Mouse (Mus musculus): Measurements from ENCODE around the gene Nr6a1. TPM values are rescaled to one million over a fixed set of nuclear protein-coding genes. Genes with fewer than 3 reads are reported as not detected.

Nr6a1 gene
- total and polyA plus RNA-seq, 2 experiments = 5.9 to 14.8 TPM

DNA sequence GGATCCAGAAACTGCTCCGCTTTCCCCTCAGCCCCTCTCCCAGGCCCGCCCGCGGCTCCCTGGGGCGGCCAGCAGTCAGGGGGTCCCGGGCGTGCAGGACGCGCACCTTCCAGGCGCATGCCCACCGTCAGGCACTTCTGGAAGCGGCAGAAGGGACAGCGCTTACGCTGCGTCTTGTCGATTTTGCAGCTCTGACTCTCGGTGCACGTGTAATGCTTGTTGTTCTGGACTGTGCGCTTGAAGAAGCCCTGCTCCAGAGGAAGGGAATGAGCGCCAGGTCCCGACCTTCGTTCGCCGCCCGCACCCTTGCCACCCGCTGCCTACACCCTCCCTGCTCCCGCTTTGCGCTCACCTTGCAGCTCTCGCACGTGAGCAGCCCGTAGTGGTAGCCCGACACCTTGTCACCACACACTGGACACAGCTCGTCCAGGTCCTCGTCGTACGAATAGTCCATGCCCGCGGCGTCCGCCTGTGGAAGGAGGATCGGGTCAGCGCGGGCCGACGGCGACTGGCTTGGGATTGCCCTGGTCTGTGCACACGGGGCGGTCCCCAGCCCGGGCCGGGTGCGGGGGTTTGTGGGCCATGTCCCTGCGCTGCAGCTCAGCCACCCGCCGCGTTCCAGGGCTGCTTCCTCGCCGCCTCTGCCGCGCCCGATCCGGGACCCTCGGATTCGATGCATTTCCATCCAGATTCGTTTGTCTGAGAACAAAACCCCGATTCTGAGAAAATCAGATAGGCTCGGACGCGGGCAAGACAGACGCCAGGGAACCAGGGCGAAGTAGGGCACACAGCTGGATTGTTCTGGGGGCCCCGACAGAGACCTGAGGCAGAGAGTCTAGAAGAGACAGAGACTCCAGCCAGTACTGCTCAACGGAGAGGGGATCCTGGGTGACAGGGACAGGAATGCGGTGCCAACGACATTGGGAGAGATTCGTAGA, 216.9 kb downstream of the Nr6a1 start:
- no peaks in the 10 kb centered on the region for H3K36me3 ChIP-seq (ENCODE audit: control insufficient read depth, insufficient read depth, low read length)
- H3K27ac ChIP-seq (replicated peaks; ENCODE audit: insufficient read depth, low read depth, low read length) = no peak overlapping the region
- no peak overlapping the region for H3K9ac ChIP-seq (ENCODE audit: low read depth, low read length)
- peaks cover 29% of the 10 kb centered on the region for H3K27me3 ChIP-seq (ENCODE audit: control insufficient read depth, insufficient read depth, low read length)
- DNase-seq (ENCODE audit: extremely low read depth, low read depth, low spot score) = no peak
- H3K4me3 ChIP-seq (ENCODE audit: insufficient read depth, low read depth, low read length) = peak overlapping the region; percentile 16; the same call in 1 of the 2 replicates
- WGBS = 3% methylated on average over 75 of the region's 75 CpGs
- H3K79me2 ChIP-seq (ENCODE audit: control insufficient read depth, insufficient read depth, low read length) = no peaks in the 10 kb centered on the region
- peaks cover 2% of the 10 kb centered on the region; the same call in 1 of the 2 replicates for H3K4me1 ChIP-seq (ENCODE audit: control insufficient read depth, insufficient read depth, low read length)
- TF ChIP-seq CTCF (IDR thresholded peaks at IDR 0.05; ENCODE audit: low read depth, low read length) (no peak), POLR2A (IDR thresholded peaks at IDR 0.05; ENCODE audit: extremely low read depth, insufficient read depth, low read length) (no peak)

DNA sequence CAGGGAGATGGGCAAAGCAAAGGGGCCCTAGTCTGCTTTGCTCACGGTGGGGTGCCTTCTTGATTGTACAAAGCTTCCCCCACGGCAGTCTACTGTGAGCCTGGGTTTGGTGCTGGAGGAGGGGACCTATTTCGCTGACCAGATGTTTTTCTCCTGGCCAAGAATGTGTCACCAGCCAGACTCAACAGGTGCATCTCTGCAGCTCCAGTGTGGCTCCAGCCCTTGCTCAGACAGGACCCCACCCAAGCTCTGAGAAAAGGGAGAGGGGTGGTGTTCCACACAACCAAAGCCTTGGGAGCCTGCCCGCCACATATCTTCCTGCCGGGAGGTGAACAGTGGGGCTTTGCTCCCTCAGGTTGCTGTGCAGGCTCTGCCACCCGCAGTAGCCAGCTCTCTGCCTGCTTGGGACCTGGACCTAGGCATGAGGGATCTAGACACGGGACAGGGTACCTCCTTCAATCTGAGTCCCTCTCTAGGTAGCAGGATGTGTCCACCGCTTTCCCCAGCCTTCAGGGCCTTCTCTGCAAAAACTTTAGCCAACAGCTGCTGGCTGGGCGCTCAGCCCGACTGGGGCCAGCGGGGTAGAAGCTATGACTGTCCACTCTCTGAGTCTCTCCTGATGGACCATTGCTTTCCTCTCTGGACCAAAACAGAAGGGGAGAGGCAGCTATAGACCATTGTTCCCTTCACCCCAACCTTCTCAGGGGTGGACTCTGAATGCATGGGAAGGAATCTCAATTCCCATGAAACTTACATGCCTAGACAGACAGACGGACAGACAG, 218.4 kb downstream of the Nr6a1 start:
- Histone ChIP-seq H3K9ac (ENCODE audit: low read depth, low read length) (no peak overlapping the region), H3K4me3 (ENCODE audit: insufficient read depth, low read depth, low read length) (no peak overlapping the region), H3K4me1 (ENCODE audit: control insufficient read depth, insufficient read depth, low read length) (peaks cover 2% of the 10 kb centered on the region; the same call in 1 of the 2 replicates), H3K27ac (replicated peaks; ENCODE audit: insufficient read depth, low read depth, low read length) (no peak overlapping the region), H3K27me3 (ENCODE audit: control insufficient read depth, insufficient read depth, low read length) (peaks cover 29% of the 10 kb centered on the region), H3K79me2 (ENCODE audit: control insufficient read depth, insufficient read depth, low read length) (no peaks in the 10 kb centered on the region), H3K36me3 (ENCODE audit: control insufficient read depth, insufficient read depth, low read length) (no peaks in the 10 kb centered on the region)
- WGBS = 36% methylated on average over 12 of the region's 12 CpGs
- TF ChIP-seq POLR2A (IDR thresholded peaks at IDR 0.05; ENCODE audit: extremely low read depth, insufficient read depth, low read length) (no peak), CTCF (IDR thresholded peaks at IDR 0.05; ENCODE audit: low read depth, low read length) (no peak)
- DNase-seq (ENCODE audit: extremely low read depth, low read depth, low spot score) = no peak

DNA sequence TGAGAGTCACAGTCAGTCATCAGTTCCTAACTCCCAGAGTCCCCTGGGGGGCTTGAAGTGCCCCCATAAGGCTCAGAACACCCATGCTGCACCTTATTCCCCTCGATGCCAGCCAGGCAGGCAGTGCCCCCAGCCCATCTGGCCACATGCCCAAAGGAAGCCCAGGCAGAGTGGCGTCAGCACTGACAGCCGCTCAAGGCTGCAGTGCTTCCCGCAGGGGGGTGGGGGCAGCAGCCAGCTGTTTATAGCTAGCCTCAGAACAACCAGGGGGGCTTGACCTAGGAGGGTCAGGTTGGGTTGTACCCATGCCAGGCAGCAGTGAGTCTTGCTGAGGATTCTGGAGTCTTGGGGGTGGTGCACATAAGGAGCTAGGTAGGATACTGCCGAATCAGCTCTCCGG, 220.8 kb downstream of the Nr6a1 start:
- no peak overlapping the region for H3K4me3 ChIP-seq (ENCODE audit: insufficient read depth, low read depth, low read length)
- peaks cover 22% of the 10 kb centered on the region for H3K27me3 ChIP-seq (ENCODE audit: control insufficient read depth, insufficient read depth, low read length)
- 26% methylated on average over 6 of the region's 6 CpGs for WGBS

DNA sequence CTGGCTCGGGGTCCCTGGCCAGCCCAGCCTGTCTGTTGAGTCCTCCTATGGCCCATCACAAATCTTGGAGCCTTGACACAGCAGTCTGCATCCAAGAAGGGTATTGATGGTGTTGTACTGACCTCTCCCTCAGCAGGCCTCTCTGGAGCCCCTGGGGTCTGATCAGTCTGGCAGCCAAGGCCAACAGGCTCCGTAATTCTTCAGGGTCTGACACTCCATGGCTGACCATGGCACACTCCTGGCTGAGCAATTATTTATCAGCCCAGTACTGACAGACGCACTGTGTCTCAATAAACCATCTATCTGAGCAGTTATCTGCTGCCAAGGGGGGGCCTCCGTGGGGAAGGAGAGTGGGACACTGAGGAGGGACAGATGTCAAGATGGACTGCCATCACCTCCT, 222.5 kb downstream of the Nr6a1 start:
- Histone ChIP-seq H3K4me3 (ENCODE audit: insufficient read depth, low read depth, low read length) (no peak overlapping the region), H3K79me2 (ENCODE audit: control insufficient read depth, insufficient read depth, low read length) (no peaks in the 10 kb centered on the region), H3K27ac (replicated peaks; ENCODE audit: insufficient read depth, low read depth, low read length) (no peak overlapping the region), H3K36me3 (ENCODE audit: control insufficient read depth, insufficient read depth, low read length) (no peaks in the 10 kb centered on the region), H3K9ac (ENCODE audit: low read depth, low read length) (no peak overlapping the region), H3K4me1 (ENCODE audit: control insufficient read depth, insufficient read depth, low read length) (no peaks in the 10 kb centered on the region), H3K27me3 (ENCODE audit: control insufficient read depth, insufficient read depth, low read length) (peaks cover 10% of the 10 kb centered on the region; the same call in 1 of the 2 replicates)
- 58% methylated on average over 4 of the region's 4 CpGs for WGBS
- TF ChIP-seq POLR2A (IDR thresholded peaks at IDR 0.05; ENCODE audit: extremely low read depth, insufficient read depth, low read length) = no peak
- no peak for TF ChIP-seq CTCF (IDR thresholded peaks at IDR 0.05; ENCODE audit: low read depth, low read length)
- no peak for DNase-seq (ENCODE audit: extremely low read depth, low read depth, low spot score)

More for the DNA sequence above, 220.8 kb downstream of the Nr6a1 start:
- no peak overlapping the region for H3K27ac ChIP-seq (replicated peaks; ENCODE audit: insufficient read depth, low read depth, low read length)
- peaks cover 2% of the 10 kb centered on the region; the same call in 1 of the 2 replicates for H3K4me1 ChIP-seq (ENCODE audit: control insufficient read depth, insufficient read depth, low read length)
- H3K9ac ChIP-seq (ENCODE audit: low read depth, low read length) = no peak overlapping the region
- TF ChIP-seq CTCF (IDR thresholded peaks at IDR 0.05; ENCODE audit: low read depth, low read length) (no peak), POLR2A (IDR thresholded peaks at IDR 0.05; ENCODE audit: extremely low read depth, insufficient read depth, low read length) (no peak)
- no peak for DNase-seq (ENCODE audit: extremely low read depth, low read depth, low spot score)
- no peaks in the 10 kb centered on the region for H3K36me3 ChIP-seq (ENCODE audit: control insufficient read depth, insufficient read depth, low read length)
- no peaks in the 10 kb centered on the region for H3K79me2 ChIP-seq (ENCODE audit: control insufficient read depth, insufficient read depth, low read length)

DNA sequence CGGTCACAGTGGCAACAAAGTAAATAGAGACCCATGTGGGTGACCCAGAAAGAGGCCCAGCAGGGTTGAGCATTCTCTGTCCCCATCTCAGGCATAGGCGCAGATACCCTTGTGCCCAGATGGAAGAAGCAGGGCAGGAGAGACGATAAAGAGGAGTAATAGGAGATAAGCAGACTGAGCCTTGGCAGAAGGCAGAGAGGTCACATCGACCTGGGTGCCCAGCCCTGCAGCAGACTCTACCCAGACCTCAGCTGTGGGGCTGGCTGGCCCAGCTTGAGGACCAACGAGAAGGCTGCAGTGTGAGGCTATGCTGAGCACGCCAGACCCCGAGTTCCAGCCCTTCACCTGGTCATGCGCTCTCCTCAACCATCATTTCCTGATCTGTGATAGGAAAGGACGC, 223.2 kb downstream of the Nr6a1 start:
- 71% methylated on average over 9 of the region's 9 CpGs for WGBS

More for the DNA sequence above, 223.2 kb downstream of the Nr6a1 start:
- DNase-seq (ENCODE audit: extremely low read depth, low read depth, low spot score) = no peak
- H3K9ac ChIP-seq (ENCODE audit: low read depth, low read length) = no peak overlapping the region
- no peaks in the 10 kb centered on the region for H3K36me3 ChIP-seq (ENCODE audit: control insufficient read depth, insufficient read depth, low read length)
- H3K4me1 ChIP-seq (ENCODE audit: control insufficient read depth, insufficient read depth, low read length) = no peaks in the 10 kb centered on the region
- TF ChIP-seq CTCF (IDR thresholded peaks at IDR 0.05; ENCODE audit: low read depth, low read length) = no peak
- no peak for TF ChIP-seq POLR2A (IDR thresholded peaks at IDR 0.05; ENCODE audit: extremely low read depth, insufficient read depth, low read length)
- H3K27ac ChIP-seq (replicated peaks; ENCODE audit: insufficient read depth, low read depth, low read length) = no peak overlapping the region
- no peak overlapping the region for H3K4me3 ChIP-seq (ENCODE audit: insufficient read depth, low read depth, low read length)
- H3K79me2 ChIP-seq (ENCODE audit: control insufficient read depth, insufficient read depth, low read length) = no peaks in the 10 kb centered on the region
- peaks cover 7% of the 10 kb centered on the region; the same call in 1 of the 2 replicates for H3K27me3 ChIP-seq (ENCODE audit: control insufficient read depth, insufficient read depth, low read length)
